Mouse (Mus musculus) MEL (cell line): ENCODE data around the gene Prss2. TPM values are rescaled to one million over a fixed set of nuclear protein-coding genes. Genes with fewer than 3 reads are reported as not detected.

ENCODE experiments used
- DNase-seq: peaks from one replicate; pipeline ENCODE4 v3.0.0; 2011; ENCODE audit warnings: low read depth, low spot score
- H3K27ac ChIP-seq: 2 replicates; pipeline ENCODE4 v1.5.1; 2012; ENCODE audit warnings: low read depth, mild to moderate bottlenecking, control low read depth, low read length, moderate library complexity; ENCODE audit not compliant: control insufficient read depth
- H3K27me3 ChIP-seq, 2 experiments: fragments of 150-350 bp in 1 of 2; sonication (generic) in 1 of 2; 2 replicates each; pipeline ENCODE4 v1.6.1; 2012; ENCODE audit warnings: low read length in 2 of 2, mild to moderate bottlenecking in 2 of 2, improper control_type of control experiment in 1 of 2, moderate library complexity in 1 of 2; ENCODE audit not compliant: insufficient read depth in 2 of 2, control insufficient read depth in 1 of 2
- H3K36me3 ChIP-seq, 2 experiments: 2 replicates each; pipeline ENCODE4 v1.6.1; 2012 to 2014; ENCODE audit warnings: low read length in 2 of 2, improper control_type of control experiment in 1 of 2, inconsistent platforms in 1 of 2, mild to moderate bottlenecking in 1 of 2; ENCODE audit not compliant: insufficient read depth in 2 of 2, control insufficient read depth in 1 of 2
- H3K4me1 ChIP-seq, 2 experiments: fragments of 150-350 bp in 1 of 2; sonication (generic) in 1 of 2; 2 replicates each; pipeline ENCODE4 v1.6.1; 2012; ENCODE audit warnings: low read length in 2 of 2, improper control_type of control experiment in 1 of 2, mild to moderate bottlenecking in 1 of 2; ENCODE audit not compliant: insufficient read depth in 2 of 2, control insufficient read depth in 1 of 2
- H3K4me3 ChIP-seq, 2 experiments: fragments of 150-350 bp in 1 of 2; sonication (generic) in 1 of 2; 2 replicates each; pipeline ENCODE4 v1.5.1; 2012; ENCODE audit warnings: low read depth in 2 of 2, low read length in 2 of 2, mild to moderate bottlenecking in 2 of 2, moderate library complexity in 2 of 2, control low read depth in 1 of 2, improper control_type of control experiment in 1 of 2; ENCODE audit not compliant: control insufficient read depth in 1 of 2, insufficient read depth in 1 of 2
- H3K79me2 ChIP-seq: 2 replicates; pipeline ENCODE4 v1.6.1; 2012; ENCODE audit warnings: mild to moderate bottlenecking, low read length, moderate library complexity; ENCODE audit not compliant: control insufficient read depth, poor library complexity, insufficient read depth
- H3K9ac ChIP-seq: 2 replicates; pipeline ENCODE4 v1.6.1; 2012; ENCODE audit warnings: low read depth, mild to moderate bottlenecking, control low read depth, low read length, moderate library complexity; ENCODE audit not compliant: control insufficient read depth, poor library complexity, severe bottlenecking
- H3K9me3 ChIP-seq: fragments of 150-350 bp; sonication (generic); replicated peaks from 2 replicates; pipeline ENCODE4 v1.6.1; 2012; ENCODE audit warnings: mild to moderate bottlenecking, low read length, improper control_type of control experiment, moderate library complexity; ENCODE audit not compliant: insufficient read depth
- BHLHE40 ChIP-seq: IDR thresholded peaks from 2 replicates; pipeline ENCODE4 v1.6.1; 2012; ENCODE audit warnings: low read depth, mild to moderate bottlenecking, inconsistent platforms, low read length, improper control_type of control experiment, borderline replicate concordance
- ETS1 ChIP-seq: IDR thresholded peaks from 2 replicates; pipeline ENCODE4 v1.6.1; 2012; ENCODE audit warnings: low read depth, mild to moderate bottlenecking, inconsistent platforms, low read length, improper control_type of control experiment, moderate library complexity
- GABPA ChIP-seq: IDR thresholded peaks from 2 replicates; pipeline ENCODE4 v1.6.1; 2012; ENCODE audit warnings: low read depth, mild to moderate bottlenecking, inconsistent platforms, low read length, improper control_type of control experiment, moderate library complexity
- HCFC1 ChIP-seq: IDR thresholded peaks from 2 replicates; pipeline ENCODE4 v1.6.1; 2012; ENCODE audit warnings: low read depth, mild to moderate bottlenecking, inconsistent platforms, low read length, improper control_type of control experiment, moderate library complexity
- JUND ChIP-seq: IDR thresholded peaks from 2 replicates; pipeline ENCODE4 v1.6.1; 2011; ENCODE audit warnings: low read depth, mild to moderate bottlenecking, improper control_type of control experiment, low read length
- MEF2A ChIP-seq: IDR thresholded peaks from 2 replicates; pipeline ENCODE4 v1.6.1; 2014; ENCODE audit warnings: low read depth, mild to moderate bottlenecking, inconsistent platforms, low read length, improper control_type of control experiment; ENCODE audit not compliant: poor library complexity, insufficient replicate concordance, severe bottlenecking; ENCODE audit errors: extremely low read depth
- MYB ChIP-seq: IDR thresholded peaks from 2 replicates; pipeline ENCODE4 v1.6.1; 2011; ENCODE audit warnings: mild to moderate bottlenecking, low read depth, low read length, improper control_type of control experiment
- MYC ChIP-seq: IDR thresholded peaks from 2 replicates; pipeline ENCODE4 v1.6.1; 2011; ENCODE audit warnings: low read depth, mild to moderate bottlenecking, low read length, improper control_type of control experiment, moderate library complexity
- NELFE ChIP-seq: IDR thresholded peaks from 2 replicates; pipeline ENCODE4 v1.6.1; 2011; ENCODE audit warnings: low read depth, low read length, improper control_type of control experiment
- NRF1 ChIP-seq: IDR thresholded peaks from 2 replicates; pipeline ENCODE4 v1.6.1; 2014; ENCODE audit warnings: low read depth, mild to moderate bottlenecking, inconsistent platforms, low read length, improper control_type of control experiment, moderate library complexity; ENCODE audit not compliant: poor library complexity, insufficient read depth, severe bottlenecking
- POLR2AphosphoS5 ChIP-seq: IDR thresholded peaks from 2 replicates; pipeline ENCODE4 v1.6.1; 2012; ENCODE audit warnings: low read depth, borderline replicate concordance, mild to moderate bottlenecking, inconsistent platforms, low read length, moderate library complexity, mixed read lengths
- TCF12 ChIP-seq: IDR thresholded peaks from 2 replicates; pipeline ENCODE4 v1.6.1; 2014; ENCODE audit warnings: low read depth, mild to moderate bottlenecking, inconsistent platforms, low read length, improper control_type of control experiment, moderate library complexity
- UBTF ChIP-seq: IDR thresholded peaks from 2 replicates; pipeline ENCODE4 v1.6.1; 2012; ENCODE audit warnings: low read depth, mild to moderate bottlenecking, inconsistent platforms, low read length, improper control_type of control experiment, moderate library complexity, borderline replicate concordance; ENCODE audit not compliant: insufficient read depth
- USF1 ChIP-seq: IDR thresholded peaks from 2 replicates; pipeline ENCODE4 v1.6.1; 2014; ENCODE audit warnings: low read depth, mild to moderate bottlenecking, inconsistent platforms, low read length, improper control_type of control experiment, moderate library complexity
- USF2 ChIP-seq, 2 experiments: IDR thresholded peaks; 2 replicates each; pipeline ENCODE4 v1.6.1; 2011 to 2012; ENCODE audit warnings: improper control_type of control experiment in 2 of 2, low read length in 2 of 2, borderline replicate concordance in 1 of 2, inconsistent platforms in 1 of 2, low read depth in 1 of 2, mild to moderate bottlenecking in 1 of 2; ENCODE audit not compliant: insufficient read depth in 1 of 2
- ZC3H11A ChIP-seq: IDR thresholded peaks from 2 replicates; pipeline ENCODE4 v1.6.1; 2012; ENCODE audit warnings: low read depth, mild to moderate bottlenecking, inconsistent platforms, low read length, improper control_type of control experiment
- ZMIZ1 ChIP-seq: IDR thresholded peaks from 2 replicates; pipeline ENCODE4 v1.6.1; 2012; ENCODE audit warnings: low read depth, mild to moderate bottlenecking, inconsistent platforms, low read length, improper control_type of control experiment, moderate library complexity
- ZNF384 ChIP-seq: IDR thresholded peaks from 2 replicates; pipeline ENCODE4 v1.6.1; 2012; ENCODE audit warnings: low read depth, mild to moderate bottlenecking, inconsistent platforms, low read length, improper control_type of control experiment
- polyA plus RNA-seq, 2 experiments: library from polyadenylated mRNA; stranded (reverse) in 1 of 2; unstranded in 1 of 2; fragments of >175 nt in 1 of 2; fragments of >200 nt in 1 of 2; gene quantifications; 2 replicates each; pipeline versions ENCODE4 v1.2.1 to v1.2.4; 2012; ENCODE audit warnings: low replicate concordance in 2 of 2, low read depth in 1 of 2; ENCODE audit not compliant: insufficient read length in 2 of 2, insufficient read depth in 1 of 2, missing spikeins in 1 of 2
- total RNA-seq: library from RNA; depleted of rRNA; stranded (reverse); fragments of 300-350 nt; gene quantifications from 2 replicates; pipeline ENCODE4 v1.2.3, GENCODE M21; 2012

The Prss2 gene
- total and polyA plus RNA-seq, 3 experiments: not detected

- Histone ChIP-seq H3K9me3 (no peaks in the 10 kb centered on the region), H3K4me3 (no peak overlapping the region), H3K79me2 (no peaks in the 10 kb centered on the region), H3K36me3 (no peaks in the 10 kb centered on the region), H3K27me3 (no peaks in the 10 kb centered on the region), H3K27ac (no peak overlapping the region), H3K9ac (no peak overlapping the region), H3K4me1 (no peaks in the 10 kb centered on the region)
- DNase-seq: no peak
- TF ChIP-seq ZC3H11A (no peak), MYB (no peak), TCF12 (no peak), USF2 (IDR thresholded peaks at IDR 0.05; ENCODE audit: borderline replicate concordance in 1 of 2, insufficient read depth in 1 of 2, low read depth in 1 of 2, low read length in 2 of 2) (no peak), ETS1 (no peak), MYC (no peak), JUND (no peak), NRF1 (no peak), ZMIZ1 (no peak), UBTF (no peak), POLR2AphosphoS5 (no peak), GABPA (no peak), USF1 (no peak), MEF2A (no peak), ZNF384 (no peak), HCFC1 (no peak), NELFE (no peak), BHLHE40 (no peak)
Observed at GRCm38 (mm10) chr6:41541746-41542145, 20.2 kb downstream of the Prss2 start.

- no peak for DNase-seq
- Histone ChIP-seq H3K27me3 (no peaks in the 10 kb centered on the region), H3K4me1 (no peaks in the 10 kb centered on the region), H3K4me3 (no peak overlapping the region), H3K9ac (no peak overlapping the region), H3K9me3 (no peaks in the 10 kb centered on the region), H3K27ac (no peak overlapping the region), H3K79me2 (no peaks in the 10 kb centered on the region), H3K36me3 (no peaks in the 10 kb centered on the region)
- TF ChIP-seq POLR2AphosphoS5: no peak
Observed at GRCm38 (mm10) chr6:41542983-41543382, 21.4 kb downstream of the Prss2 start.
